Comparison of ENCODE assay signal across 15 mouse cellular contexts in the genomic region with DNA sequence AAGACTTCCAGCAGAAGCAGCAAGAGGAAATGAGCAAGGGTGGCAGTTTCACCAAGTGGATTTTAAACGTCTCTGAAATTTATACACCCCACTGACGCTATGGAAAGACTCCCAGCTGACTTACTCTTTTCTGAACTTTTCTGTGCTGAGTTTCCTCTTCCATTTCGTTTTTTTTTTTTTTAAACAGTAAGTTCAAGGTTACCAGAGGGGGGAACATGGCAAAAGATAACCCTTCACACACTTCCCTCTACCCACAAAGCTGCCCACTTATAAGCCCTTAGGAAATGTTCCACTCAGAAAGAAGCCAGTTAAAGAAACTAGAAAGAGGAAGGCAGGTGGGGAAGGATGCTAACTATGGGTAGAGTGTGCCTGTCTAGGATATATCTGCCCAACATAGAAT. TPM values are rescaled to one million over a fixed set of nuclear protein-coding genes. Genes with fewer than 3 reads are reported as not detected.
DNase-seq lines count a peak whose midpoint lies in the region; ATAC-seq and TF ChIP-seq lines count a peak whose summit lies in the region.
"Had no signal": no experiment of that assay in that cellular context is flagged by ENCODE, and none has a peak within 500 bp of the region (broad histone marks: within the 10 kb centered on the region; RNA-seq: fewer than 3 reads in every experiment).

No protein-coding gene starts in this region.

- H3K9ac ChIP-seq in forebrain, embryonic 12.5 days = no peak overlapping the region
- no peak overlapping the region for H3K9ac ChIP-seq in forebrain, embryonic 13.5 days
- no peak overlapping the region for H3K9ac ChIP-seq in liver, embryonic 14.5 days (replicated peaks)
- H3K9ac ChIP-seq: embryonic facial prominence, embryonic 15.5 days had no signal

- H3K4me3 ChIP-seq in forebrain, embryonic 12.5 days (replicated peaks) = no peak overlapping the region
- no peak overlapping the region for H3K4me3 ChIP-seq in forebrain, embryonic 13.5 days
- peak overlapping the region; percentile 50; the same call in 1 of the 2 replicates for H3K4me3 ChIP-seq in testis, adult 2 months (ENCODE audit: control insufficient read depth, low read depth, low read length)
- no peak overlapping the region for H3K4me3 ChIP-seq in liver, embryonic 14.5 days (ENCODE audit: insufficient read depth in 1 of 2, low read depth in 2 of 2, low read length in 2 of 2)

- H3K4me1 ChIP-seq in forebrain, embryonic 12.5 days = peaks cover 32% of the 10 kb centered on the region
- H3K4me1 ChIP-seq in forebrain, embryonic 13.5 days = peaks cover 28% of the 10 kb centered on the region
- peaks cover 12% of the 10 kb centered on the region for H3K4me1 ChIP-seq in testis, adult 2 months (ENCODE audit: control insufficient read depth, insufficient read depth, low read length)
- peaks cover 14 to 48% of the 10 kb centered on the region in 2 experiments for H3K4me1 ChIP-seq in liver, embryonic 14.5 days (replicated peaks; ENCODE audit: control insufficient read depth in 2 of 2, insufficient read depth in 2 of 2, low read length in 1 of 2)

- TF ChIP-seq CTCF in testis, adult 2 months (IDR thresholded peaks at IDR 0.05; ENCODE audit: control insufficient read depth, insufficient read depth, insufficient replicate concordance, low read depth, low read length) = no peak
- TF ChIP-seq CTCF in liver, embryonic 14.5 days (IDR thresholded peaks at IDR 0.05; ENCODE audit: low read depth) = no peak

- no peak overlapping the region for H3K4me2 ChIP-seq in forebrain, embryonic 12.5 days
- no peak overlapping the region for H3K4me2 ChIP-seq in forebrain, embryonic 13.5 days
- H3K4me2 ChIP-seq in liver, embryonic 14.5 days (ENCODE audit: low read depth) = no peak overlapping the region; the same call in 1 of the 2 replicates

- TF ChIP-seq POLR2A in testis, adult 2 months (IDR thresholded peaks at IDR 0.05; ENCODE audit: control insufficient read depth, low read depth, low read length) = no peak

- H3K9me3 ChIP-seq in forebrain, embryonic 12.5 days = no peaks in the 10 kb centered on the region
- no peaks in the 10 kb centered on the region for H3K9me3 ChIP-seq in forebrain, embryonic 13.5 days (replicated peaks)
- no peaks in the 10 kb centered on the region for H3K9me3 ChIP-seq in liver, embryonic 14.5 days (ENCODE audit: control insufficient read depth, low read length)
- H3K9me3 ChIP-seq: embryonic facial prominence, embryonic 15.5 days; forebrain, embryonic 10.5 days; heart, embryonic 13.5 days had no signal

- H3K27ac ChIP-seq in forebrain, embryonic 12.5 days = peak overlapping the region; percentile 93; the same call in 1 of the 2 replicates
- no peak overlapping the region for H3K27ac ChIP-seq in forebrain, embryonic 13.5 days
- peak overlapping the region; percentile 30; the same call in 1 of the 2 replicates for H3K27ac ChIP-seq in testis, adult 2 months (ENCODE audit: control insufficient read depth, insufficient read depth, low read depth, low read length)
- peak overlapping the region; percentile 18; the same call in 1 of the 2 replicates for H3K27ac ChIP-seq in liver, embryonic 14.5 days
- H3K27ac ChIP-seq: heart, embryonic 13.5 days had no signal

- TF ChIP-seq EP300 in liver, embryonic 14.5 days (IDR thresholded peaks at IDR 0.05; ENCODE audit: low read depth) = no peak

- 72% methylated on average over 3 of the region's 3 CpGs for WGBS in forebrain, embryonic 12.5 days
- 61% methylated on average over 3 of the region's 3 CpGs for WGBS in forebrain, embryonic 13.5 days
- 9% methylated on average over 3 of the region's 3 CpGs for WGBS in liver, embryonic 14.5 days (ENCODE audit: insufficient replicate concordance)

- no peaks in the 10 kb centered on the region; the same call in 1 of the 2 replicates for H3K27me3 ChIP-seq in forebrain, embryonic 12.5 days
- H3K27me3 ChIP-seq in forebrain, embryonic 13.5 days = no peaks in the 10 kb centered on the region
- H3K27me3 ChIP-seq in testis, adult 2 months (ENCODE audit: control insufficient read depth, insufficient read depth, low read length) = no peaks in the 10 kb centered on the region
- H3K27me3 ChIP-seq in liver, embryonic 14.5 days (ENCODE audit: control insufficient read depth, insufficient read depth, low read length) = no peaks in the 10 kb centered on the region
- H3K27me3 ChIP-seq: embryonic facial prominence, embryonic 15.5 days had no signal

- no peak for DNase-seq in testis, postnatal 14 days (ENCODE audit: low spot score)
- DNase-seq in liver, embryonic 14.5 days (ENCODE audit: low read depth in 3 of 3, low spot score in 3 of 3) = no peak
- DNase-seq in adrenal gland, adult (ENCODE audit: inconsistent age in 2 of 2, low spot score in 1 of 2) = no peak
- no peak for DNase-seq in layer of hippocampus, adult 9-10 months (ENCODE audit: low spot score)
- no peak for DNase-seq in urinary bladder, postnatal 14 days (ENCODE audit: low spot score)
- DNase-seq: heart, postnatal 36 days; layer of hippocampus, postnatal 36 days; left cerebral cortex, postnatal 4 days; lung, adult 18-20 months had no signal

- no peak for ATAC-seq in forebrain, embryonic 12.5 days (ENCODE audit: low FRiP score)
- ATAC-seq in forebrain, embryonic 13.5 days = no peak
- no peak for ATAC-seq in liver, embryonic 14.5 days (ENCODE audit: insufficient read depth)

- H3K36me3 ChIP-seq in forebrain, embryonic 12.5 days (replicated peaks) = no peaks in the 10 kb centered on the region
- H3K36me3 ChIP-seq in forebrain, embryonic 13.5 days (ENCODE audit: poor library complexity, severe bottlenecking) = no peaks in the 10 kb centered on the region
- H3K36me3 ChIP-seq in testis, adult 2 months (ENCODE audit: control insufficient read depth, insufficient read depth, low read length) = no peaks in the 10 kb centered on the region
- no peaks in the 10 kb centered on the region for H3K36me3 ChIP-seq in liver, embryonic 14.5 days (replicated peaks; ENCODE audit: control insufficient read depth, insufficient read depth, low read depth)
- H3K36me3 ChIP-seq: embryonic facial prominence, embryonic 15.5 days; heart, embryonic 13.5 days had no signal

RNA-seq across cellular contexts. Expression of gene Rnf34, which starts 51.8 kb away (rescaled TPM):
- 44.1 and 50.1 TPM in 2 replicates for polyA plus RNA-seq in forebrain, embryonic 12.5 days (2016; fragmentation: Nextera tagmentation; extraction: Ambion mirVana)
- 51.9 and 56.0 TPM in 2 replicates for polyA plus RNA-seq in forebrain, embryonic 13.5 days (2015; fragmentation: Nextera tagmentation; extraction: Ambion mirVana)
- 23.2 and 27.3 TPM in 2 replicates for polyA plus RNA-seq in testis, adult 2 months (2012; rRNA removed)
- 5.4 and 6.6 TPM in 2 replicates for polyA plus RNA-seq in liver, embryonic 14.5 days (2012; rRNA removed)
- 12.2 and 13.2 TPM in 2 replicates for polyA plus RNA-seq in liver, embryonic 14.5 days (2014; fragmentation: Nextera tagmentation; extraction: Ambion mirVana)
